Mouse (Mus musculus): ENCODE measurements at regions not wholly inside any gene's neighbourhood (a gene's known extent, or its start where the extent isn't known, plus 50 kb on each side); places are given as distances from the start of the nearest gene placed in this dataset.

GRCm38 (mm10) chrX:99215931-99216330, 80.0 kb downstream of the Efnb1 start:
- no peak for DNase-seq (ENCODE audit: low read depth)

- no peak for DNase-seq (ENCODE audit: low read depth)
Measured at GRCm38 (mm10) chrX:99215111-99215510, 79.2 kb downstream of the Efnb1 start.

DNA sequence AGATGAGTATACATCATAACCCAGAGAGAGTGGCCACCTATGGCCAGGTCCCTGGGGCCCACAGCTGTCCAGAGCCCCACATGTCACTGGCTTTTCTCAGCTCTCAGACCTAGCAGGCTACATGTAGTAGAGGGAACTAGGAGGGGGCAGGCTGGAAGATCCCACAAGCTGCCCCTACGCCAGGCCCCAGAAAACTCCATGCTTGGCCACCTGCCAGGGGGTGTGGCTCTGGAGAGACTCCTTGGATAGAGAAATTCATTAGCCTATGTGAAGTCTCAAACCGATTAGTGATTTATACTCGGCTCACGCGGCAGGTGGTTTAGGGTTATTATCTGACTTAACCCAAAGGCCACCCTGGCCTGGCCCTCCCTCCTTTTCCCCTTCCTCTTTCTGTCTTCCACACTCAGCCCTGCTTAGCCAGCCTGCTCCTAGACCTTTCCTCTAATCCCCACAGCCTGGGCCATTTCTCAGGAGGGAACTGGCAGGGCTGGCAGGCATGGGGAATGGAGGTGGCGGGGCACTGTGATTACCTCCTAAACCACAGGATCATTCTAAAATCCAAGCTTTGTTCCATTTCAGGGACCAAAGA, 77.7 kb downstream of the Efnb1 start:
- no peak for DNase-seq (ENCODE audit: low read depth)

- no peak for DNase-seq (ENCODE audit: low read depth)
Measured at GRCm38 (mm10) chrX:99204077-99204476, 68.1 kb downstream of the Efnb1 start.

DNA sequence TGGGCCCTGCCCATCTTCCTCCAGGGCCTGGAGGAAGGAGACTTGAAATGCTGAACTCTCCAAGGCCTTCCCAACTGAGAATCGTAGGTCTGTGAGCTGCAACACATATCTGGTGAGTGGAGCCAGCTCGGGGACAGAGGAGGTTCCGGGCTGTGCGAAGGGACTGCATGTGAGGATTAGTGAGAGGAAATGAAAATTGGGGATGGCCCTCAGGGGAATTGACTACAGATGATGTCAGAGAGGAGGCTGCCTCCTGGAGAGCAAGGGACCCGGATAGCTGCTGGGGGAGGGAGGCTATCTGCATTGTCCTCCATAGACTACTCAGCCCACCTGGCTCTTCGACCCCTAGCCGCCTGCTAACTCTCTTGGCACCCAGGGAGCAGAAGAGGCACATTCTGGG, 65.2 kb downstream of the Efnb1 start:
- DNase-seq (ENCODE audit: low read depth) = no peak

- no peak for DNase-seq (ENCODE audit: low read depth)
Measured at GRCm38 (mm10) chrX:99199669-99200068, 63.7 kb downstream of the Efnb1 start.

GRCm38 (mm10) chrX:99198961-99199631, 63.2 kb downstream of the Efnb1 start:
- peak; percentile 86 for DNase-seq (ENCODE audit: low read depth)

Data from 416B (cell line).